Comparison of ENCODE assay signal across 13 mouse cellular contexts in the genomic region with DNA sequence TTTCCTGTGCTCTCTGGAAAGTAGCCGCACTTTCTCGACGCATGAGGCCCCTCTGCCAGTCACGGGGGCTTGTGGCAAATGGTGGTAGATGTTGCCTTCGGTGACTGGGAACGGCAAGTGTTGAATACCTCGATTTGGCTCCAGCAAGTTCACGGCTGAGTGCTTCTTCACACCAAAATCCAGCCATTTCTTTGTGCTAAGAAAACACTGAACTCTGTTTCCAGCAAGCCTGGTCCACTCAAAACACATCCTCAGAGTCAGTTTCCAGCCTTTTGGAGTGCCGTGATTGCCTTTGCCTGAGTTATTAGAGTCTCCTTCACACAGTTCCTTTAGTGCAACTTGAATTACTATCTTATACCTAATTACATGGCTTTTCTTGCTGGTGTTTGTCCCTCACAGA. TPM values are rescaled to one million over a fixed set of nuclear protein-coding genes. Genes with fewer than 3 reads are reported as not detected.
DNase-seq lines count a peak whose midpoint lies in the region; ATAC-seq and TF ChIP-seq lines count a peak whose summit lies in the region.
"Had no signal": no experiment of that assay in that cellular context is flagged by ENCODE, and none has a peak within 500 bp of the region (broad histone marks: within the 10 kb centered on the region; RNA-seq: fewer than 3 reads in every experiment).

No protein-coding gene starts in this region.

- peak overlapping the region; percentile 30; the same call in 1 of the 2 replicates for H3K27ac ChIP-seq in ES-Bruce4 (ENCODE audit: insufficient read depth, low read length)
- H3K27ac ChIP-seq in embryonic facial prominence, embryonic 12.5 days, result peak overlapping the region; percentile 96
- peak overlapping the region; percentile 88 for H3K27ac ChIP-seq in hindbrain, embryonic 12.5 days
- peak overlapping the region; percentile 75 for H3K27ac ChIP-seq in midbrain, embryonic 12.5 days (replicated peaks)
- H3K27ac ChIP-seq in stomach, postnatal 0 days (replicated peaks), result no peak overlapping the region
- H3K27ac ChIP-seq: lung, embryonic 15.5 days had no signal

- no peak for TF ChIP-seq POLR2A in ES-Bruce4 (IDR thresholded peaks at IDR 0.05; ENCODE audit: insufficient read depth, low read length)

- no peak for TF ChIP-seq CTCF in ES-Bruce4 (IDR thresholded peaks at IDR 0.05; ENCODE audit: low read depth, low read length)
- TF ChIP-seq CTCF in stomach, postnatal 0 days (IDR thresholded peaks at IDR 0.05; ENCODE audit: low read depth), result no peak

- H3K9me3 ChIP-seq in ES-Bruce4 (replicated peaks; ENCODE audit: control insufficient read depth, insufficient read depth, low read length, poor library complexity, severe bottlenecking), result no peaks in the 10 kb centered on the region
- no peaks in the 10 kb centered on the region for H3K9me3 ChIP-seq in embryonic facial prominence, embryonic 12.5 days
- H3K9me3 ChIP-seq in hindbrain, embryonic 12.5 days (replicated peaks), result no peaks in the 10 kb centered on the region
- no peaks in the 10 kb centered on the region for H3K9me3 ChIP-seq in midbrain, embryonic 12.5 days
- no peaks in the 10 kb centered on the region for H3K9me3 ChIP-seq in stomach, postnatal 0 days (ENCODE audit: control insufficient read depth, low read length)
- H3K9me3 ChIP-seq: lung, embryonic 15.5 days had no signal

- TF ChIP-seq EP300 in ES-Bruce4 (IDR thresholded peaks at IDR 0.05; ENCODE audit: insufficient read depth, low read depth, low read length), result no peak
- no peak for TF ChIP-seq EP300 in stomach, postnatal 0 days (optimal IDR thresholded peaks at IDR 0.05)

- peaks cover 10% of the 10 kb centered on the region for H3K4me1 ChIP-seq in ES-Bruce4 (ENCODE audit: control insufficient read depth, insufficient read depth, low read length)
- H3K4me1 ChIP-seq in embryonic facial prominence, embryonic 12.5 days, result peaks cover 75% of the 10 kb centered on the region
- H3K4me1 ChIP-seq in hindbrain, embryonic 12.5 days, result peaks cover 59% of the 10 kb centered on the region
- H3K4me1 ChIP-seq in midbrain, embryonic 12.5 days, result peaks cover 55% of the 10 kb centered on the region
- 0 out of 2 replicates have a peak, but pooled peaks cover under 1% of the 10 kb centered on the region for H3K4me1 ChIP-seq in stomach, postnatal 0 days (replicated peaks; ENCODE audit: control insufficient read depth, insufficient read depth)

- no peak overlapping the region for H3K4me3 ChIP-seq in ES-Bruce4 (ENCODE audit: low read depth, low read length)
- no peak overlapping the region for H3K4me3 ChIP-seq in embryonic facial prominence, embryonic 12.5 days
- no peak overlapping the region for H3K4me3 ChIP-seq in hindbrain, embryonic 12.5 days
- H3K4me3 ChIP-seq in midbrain, embryonic 12.5 days, result no peak overlapping the region
- no peak overlapping the region for H3K4me3 ChIP-seq in stomach, postnatal 0 days (ENCODE audit: low read depth, low read length)
- H3K4me3 ChIP-seq: erythroblast, embryonic 14.5 days; lung, embryonic 15.5 days had no signal

- no peak for ATAC-seq in embryonic facial prominence, embryonic 12.5 days (ENCODE audit: insufficient number of reproducible peaks, insufficient read depth, low FRiP score, low TSS enrichment)
- 0 out of 2 replicates have a peak, but pooled peaks have one; percentile 1 for ATAC-seq in hindbrain, embryonic 12.5 days (ENCODE audit: low FRiP score)
- no peak for ATAC-seq in midbrain, embryonic 12.5 days (ENCODE audit: low FRiP score, low read depth)
- ATAC-seq in stomach, postnatal 0 days (ENCODE audit: low FRiP score, low TSS enrichment), result no peak

- WGBS in embryonic facial prominence, embryonic 12.5 days, result 23% methylated on average over 9 of the region's 9 CpGs
- WGBS in hindbrain, embryonic 12.5 days, result 9% methylated on average over 9 of the region's 9 CpGs
- 17% methylated on average over 9 of the region's 9 CpGs for WGBS in midbrain, embryonic 12.5 days
- 63% methylated on average over 9 of the region's 9 CpGs for WGBS in stomach, postnatal 0 days

- H3K4me2 ChIP-seq in embryonic facial prominence, embryonic 12.5 days (replicated peaks), result peak overlapping the region; percentile 2; the same call in 1 of the 2 replicates
- H3K4me2 ChIP-seq in hindbrain, embryonic 12.5 days (replicated peaks), result no peak overlapping the region
- H3K4me2 ChIP-seq in midbrain, embryonic 12.5 days (replicated peaks), result peak overlapping the region; percentile 9; the same call in 1 of the 2 replicates
- no peak overlapping the region for H3K4me2 ChIP-seq in stomach, postnatal 0 days (replicated peaks; ENCODE audit: low read depth)
- H3K4me2 ChIP-seq: lung, embryonic 15.5 days had no signal

- DNase-seq in adipocyte (ENCODE audit: low spot score), result no peak
- no peak for DNase-seq in urinary bladder, postnatal 10 days (ENCODE audit: low spot score)
- no peak for DNase-seq in stomach, postnatal 0 days (ENCODE audit: low spot score)
- DNase-seq in left cerebral cortex, adult 18-20 months (ENCODE audit: low spot score in 2 of 2), result no peak
- DNase-seq: cerebellum, adult 9-11 months; kidney, postnatal 36 days had no signal

- H3K36me3 ChIP-seq in ES-Bruce4 (ENCODE audit: control insufficient read depth, insufficient read depth, low read length, poor library complexity, severe bottlenecking), result no peaks in the 10 kb centered on the region
- no peaks in the 10 kb centered on the region for H3K36me3 ChIP-seq in embryonic facial prominence, embryonic 12.5 days
- H3K36me3 ChIP-seq in hindbrain, embryonic 12.5 days, result 0 out of 2 replicates have a peak, but pooled peaks cover 3% of the 10 kb centered on the region
- H3K36me3 ChIP-seq in midbrain, embryonic 12.5 days, result no peaks in the 10 kb centered on the region
- H3K36me3 ChIP-seq in stomach, postnatal 0 days (ENCODE audit: control insufficient read depth, insufficient read depth, low read length), result no peaks in the 10 kb centered on the region
- H3K36me3 ChIP-seq: lung, embryonic 15.5 days had no signal

- no peak overlapping the region for H3K9ac ChIP-seq in ES-Bruce4 (ENCODE audit: low read depth, poor library complexity, severe bottlenecking)
- no peak overlapping the region for H3K9ac ChIP-seq in embryonic facial prominence, embryonic 12.5 days
- H3K9ac ChIP-seq in hindbrain, embryonic 12.5 days, result no peak overlapping the region
- H3K9ac ChIP-seq in midbrain, embryonic 12.5 days (replicated peaks), result no peak overlapping the region
- no peak overlapping the region for H3K9ac ChIP-seq in stomach, postnatal 0 days (ENCODE audit: low read length)
- H3K9ac ChIP-seq: lung, embryonic 15.5 days had no signal

- no peaks in the 10 kb centered on the region for H3K27me3 ChIP-seq in ES-Bruce4 (ENCODE audit: control insufficient read depth, insufficient read depth, low read length, poor library complexity, severe bottlenecking)
- H3K27me3 ChIP-seq in embryonic facial prominence, embryonic 12.5 days, result no peaks in the 10 kb centered on the region
- 0 out of 2 replicates have a peak, but pooled peaks cover 5% of the 10 kb centered on the region for H3K27me3 ChIP-seq in hindbrain, embryonic 12.5 days
- H3K27me3 ChIP-seq in midbrain, embryonic 12.5 days, result peaks cover 46% of the 10 kb centered on the region
- H3K27me3 ChIP-seq in stomach, postnatal 0 days (ENCODE audit: control insufficient read depth, insufficient read depth, low read length), result no peaks in the 10 kb centered on the region
- H3K27me3 ChIP-seq: lung, embryonic 15.5 days had no signal

RNA-seq across cellular contexts. Expression of a gene that starts 11.3 kb away (rescaled TPM):
- polyA plus RNA-seq in ES-Bruce4 (2011; ENCODE audit: insufficient read depth, insufficient read length, low read depth, missing spikeins), result 47.3 and 48.9 TPM in 2 replicates
- 10.3 and 11.2 TPM in 2 replicates for polyA plus RNA-seq in embryonic facial prominence, embryonic 12.5 days (2016; fragmentation: Nextera tagmentation; extraction: Ambion mirVana)
- 7.6 and 8.6 TPM in 2 replicates for polyA plus RNA-seq in hindbrain, embryonic 12.5 days (2016; fragmentation: Nextera tagmentation; extraction: Ambion mirVana)
- 4.6 and 4.8 TPM in 2 replicates for polyA plus RNA-seq in midbrain, embryonic 12.5 days (2016; fragmentation: Nextera tagmentation; extraction: Ambion mirVana)
- 1.0 and 1.1 TPM in 2 replicates for polyA plus RNA-seq in stomach, postnatal 0 days (2015; fragmentation: Nextera tagmentation; extraction: Ambion mirVana)
- total RNA-seq in left cerebral cortex, adult 18-20 months (2021), result 1 to 10 TPM; 2.1 to 2.6 TPM

RNA-seq across cellular contexts. Expression of a gene that starts 55.8 kb away (rescaled TPM):
- polyA plus RNA-seq in ES-Bruce4 (2011; ENCODE audit: insufficient read depth, insufficient read length, low read depth, missing spikeins), result 1.6 and 3.7 TPM in 2 replicates
- 0.88 and 2.7 TPM in 2 replicates for polyA plus RNA-seq in embryonic facial prominence, embryonic 12.5 days (2016; fragmentation: Nextera tagmentation; extraction: Ambion mirVana)
- 0.23 TPM in 1 of 2 replicates, not detected in the other for polyA plus RNA-seq in hindbrain, embryonic 12.5 days (2016; fragmentation: Nextera tagmentation; extraction: Ambion mirVana)
- not detected in 2 replicates for polyA plus RNA-seq in midbrain, embryonic 12.5 days (2016; fragmentation: Nextera tagmentation; extraction: Ambion mirVana)
- 0.19 TPM in 1 of 2 replicates, not detected in the other for polyA plus RNA-seq in stomach, postnatal 0 days (2015; fragmentation: Nextera tagmentation; extraction: Ambion mirVana)
- not detected for total RNA-seq in left cerebral cortex, adult 18-20 months (2021)
- total RNA-seq: heart, postnatal 25 days had no signal
- polyA plus RNA-seq: lung, embryonic 15.5 days had no signal

Comparison
In these comparisons a context has a peak if more than half of its experiments do, and no peak if none do; other contexts are left out.
1. H3K4me2 ChIP-seq: peak in embryonic facial prominence, embryonic 12.5 days (single experiment) and midbrain, embryonic 12.5 days (single experiment); none in hindbrain, embryonic 12.5 days (single experiment) and stomach, postnatal 0 days (single experiment).